Mouse (Mus musculus) splenic B cell, adult 2 months (primary cell): Measurements from ENCODE around the gene Ehf.

ENCODE experiments used
- DNase-seq: peaks from one replicate; pipeline ENCODE4 v3.0.0-alpha.2; 2011; ENCODE audit warnings: low read depth, low spot score
- H3K27me3 ChIP-seq: 2 replicates; pipeline ENCODE4 v1.6.1; 2012; ENCODE audit warnings: mild to moderate bottlenecking, low read length, moderate library complexity, mixed read lengths; ENCODE audit not compliant: control insufficient read depth, poor library complexity, insufficient read depth, severe bottlenecking
- H3K36me3 ChIP-seq: 2 replicates; pipeline ENCODE4 v1.6.1; 2012; ENCODE audit warnings: mild to moderate bottlenecking, low read length, moderate library complexity, mixed read lengths; ENCODE audit not compliant: control insufficient read depth, poor library complexity, insufficient read depth, severe bottlenecking

The Ehf gene

DNA sequence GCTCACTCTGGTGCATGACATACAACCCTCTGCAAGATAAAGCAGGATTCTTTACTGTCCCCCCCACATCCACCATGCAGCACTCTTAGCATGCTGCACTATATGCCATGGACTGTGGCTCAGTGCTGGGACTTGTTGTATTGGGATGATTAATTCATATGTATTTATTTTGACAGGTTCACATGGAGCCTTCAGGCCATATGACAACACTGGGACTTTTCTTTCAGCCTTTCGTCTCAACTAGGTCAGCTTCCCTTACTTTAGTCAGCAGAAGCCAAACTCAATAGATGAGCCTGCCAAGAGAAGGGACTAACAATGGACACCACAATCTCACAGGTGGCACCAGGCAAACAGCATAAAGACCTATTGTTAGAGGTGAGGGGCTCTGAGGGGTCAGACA, 89.5 kb downstream of the Ehf start:
- no peaks in the 10 kb centered on the region for H3K36me3 ChIP-seq
- no peaks in the 10 kb centered on the region for H3K27me3 ChIP-seq
- no peak for DNase-seq
